Mouse (Mus musculus): ENCODE results near the gene Slc2a9. TPM values are rescaled to one million over a fixed set of nuclear protein-coding genes. Genes with fewer than 3 reads are reported as not detected.

Gene Slc2a9
- total and polyA plus RNA-seq, 3 experiments: 0.50 to 4.2 (median 3.5) TPM

DNA sequence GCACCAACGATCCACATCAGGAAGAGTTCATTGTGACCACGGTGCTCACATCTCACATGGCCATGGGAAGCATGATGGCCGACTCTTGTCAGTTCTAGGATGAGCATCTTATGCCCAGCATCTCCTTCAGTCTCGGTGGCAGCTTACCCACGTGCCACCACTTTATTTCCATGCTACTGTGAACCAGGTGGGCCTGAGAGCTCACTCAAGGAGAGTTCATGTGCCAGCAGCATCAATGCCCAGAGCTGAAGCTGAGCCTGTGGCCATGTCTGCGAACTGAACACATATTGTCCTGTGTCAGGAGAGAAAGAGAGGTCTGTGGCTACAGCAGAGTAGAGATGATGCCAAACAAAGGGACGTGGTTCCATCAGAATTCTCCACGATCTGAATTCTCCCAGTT, 53.3 kb downstream of the Slc2a9 start:
- peaks cover 3% of the 10 kb centered on the region for H3K36me3 ChIP-seq (replicated peaks)
- no peaks in the 10 kb centered on the region for H3K9me3 ChIP-seq (replicated peaks)
- ATAC-seq (ENCODE audit: extremely low read depth, insufficient number of reproducible peaks, low FRiP score, poor library complexity, severe bottlenecking) (no peak), DNase-seq (ENCODE audit: low spot score) (no peak)
- peaks cover 5% of the 10 kb centered on the region; the same call in 1 of the 2 replicates for H3K27me3 ChIP-seq (ENCODE audit: insufficient read depth, low read length)
- H3K4me3 ChIP-seq (ENCODE audit: low read depth, low read length): no peak overlapping the region
- TF ChIP-seq TAL1 (conservative IDR thresholded peaks at IDR 0.05; ENCODE audit: low read depth, low read length) (no peak), GATA2 (IDR thresholded peaks at IDR 0.05; ENCODE audit: borderline replicate concordance, low read depth, low read length) (no peak)
- H3K4me1 ChIP-seq (ENCODE audit: insufficient read depth, low read depth, low read length): no peaks in the 10 kb centered on the region

DNA sequence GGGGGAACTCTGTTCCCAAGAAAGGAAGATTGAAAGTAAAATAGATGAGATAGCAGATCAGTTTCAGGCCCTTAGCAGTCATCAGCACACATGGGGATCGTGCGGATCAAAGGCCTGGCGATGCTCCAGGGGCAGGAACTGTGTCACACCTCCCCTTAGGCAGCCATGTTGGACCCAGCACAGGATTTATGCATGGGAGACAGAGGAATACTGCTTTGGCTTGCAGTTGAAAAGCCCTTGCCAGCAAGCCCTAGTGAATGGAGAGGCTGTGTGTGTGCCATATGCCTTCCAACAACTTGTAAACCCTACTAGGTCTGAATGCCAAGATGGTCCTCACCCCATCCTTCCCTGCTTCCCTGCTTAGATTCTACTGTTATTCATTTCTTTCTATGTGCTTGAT, 54.8 kb downstream of the Slc2a9 start:
- no peaks in the 10 kb centered on the region for H3K4me1 ChIP-seq (ENCODE audit: insufficient read depth, low read depth, low read length)
- H3K9me3 ChIP-seq (replicated peaks): no peaks in the 10 kb centered on the region
- H3K27me3 ChIP-seq (ENCODE audit: insufficient read depth, low read length): peaks cover 5% of the 10 kb centered on the region; the same call in 1 of the 2 replicates
- H3K4me3 ChIP-seq (ENCODE audit: low read depth, low read length): no peak overlapping the region
- peaks cover 3% of the 10 kb centered on the region for H3K36me3 ChIP-seq (replicated peaks)
- DNase-seq (ENCODE audit: low spot score): no peak
- no peak for ATAC-seq (ENCODE audit: extremely low read depth, insufficient number of reproducible peaks, low FRiP score, poor library complexity, severe bottlenecking)
- TF ChIP-seq GATA1 (IDR thresholded peaks at IDR 0.05; ENCODE audit: borderline replicate concordance, low read length) (no peak), CTCF (IDR thresholded peaks at IDR 0.05; ENCODE audit: low read depth, low read length) (no peak), POLR2AphosphoS5 (IDR thresholded peaks at IDR 0.05; ENCODE audit: insufficient replicate concordance, low read depth, low read length) (no peak), TAL1 (conservative IDR thresholded peaks at IDR 0.05; ENCODE audit: low read depth, low read length) (no peak), GATA2 (IDR thresholded peaks at IDR 0.05; ENCODE audit: borderline replicate concordance, low read depth, low read length) (no peak)

- ATAC-seq (ENCODE audit: extremely low read depth, insufficient number of reproducible peaks, low FRiP score, poor library complexity, severe bottlenecking) (no peak), DNase-seq (ENCODE audit: low spot score) (no peak)
- Histone ChIP-seq H3K4me1 (ENCODE audit: insufficient read depth, low read depth, low read length) (no peaks in the 10 kb centered on the region), H3K36me3 (replicated peaks) (peaks cover 3% of the 10 kb centered on the region), H3K4me3 (ENCODE audit: low read depth, low read length) (no peak overlapping the region), H3K27me3 (ENCODE audit: insufficient read depth, low read length) (peaks cover 5% of the 10 kb centered on the region; the same call in 1 of the 2 replicates), H3K9me3 (replicated peaks) (no peaks in the 10 kb centered on the region)
- TF ChIP-seq GATA1 (IDR thresholded peaks at IDR 0.05; ENCODE audit: borderline replicate concordance, low read length) (no peak), GATA2 (IDR thresholded peaks at IDR 0.05; ENCODE audit: borderline replicate concordance, low read depth, low read length) (no peak), POLR2AphosphoS5 (IDR thresholded peaks at IDR 0.05; ENCODE audit: insufficient replicate concordance, low read depth, low read length) (no peak), TAL1 (conservative IDR thresholded peaks at IDR 0.05; ENCODE audit: low read depth, low read length) (no peak), CTCF (IDR thresholded peaks at IDR 0.05; ENCODE audit: low read depth, low read length) (no peak)
Measured at GRCm38 (mm10) chr5:38446316-38446975, 56.5 kb downstream of the Slc2a9 start.

- TF ChIP-seq POLR2AphosphoS5 (IDR thresholded peaks at IDR 0.05; ENCODE audit: insufficient replicate concordance, low read depth, low read length): no peak
- no peak for TF ChIP-seq CTCF (IDR thresholded peaks at IDR 0.05; ENCODE audit: low read depth, low read length)
- TF ChIP-seq GATA2 (IDR thresholded peaks at IDR 0.05; ENCODE audit: borderline replicate concordance, low read depth, low read length): no peak
- TF ChIP-seq TAL1 (conservative IDR thresholded peaks at IDR 0.05; ENCODE audit: low read depth, low read length): no peak
- no peak for TF ChIP-seq GATA1 (IDR thresholded peaks at IDR 0.05; ENCODE audit: borderline replicate concordance, low read length)
- Histone ChIP-seq H3K36me3 (replicated peaks) (peaks cover 3% of the 10 kb centered on the region), H3K9me3 (replicated peaks) (peaks cover 11% of the 10 kb centered on the region), H3K4me3 (ENCODE audit: low read depth, low read length) (no peak overlapping the region), H3K27me3 (ENCODE audit: insufficient read depth, low read length) (0 out of 2 replicates have a peak, but pooled peaks cover 3% of the 10 kb centered on the region), H3K4me1 (ENCODE audit: insufficient read depth, low read depth, low read length) (no peaks in the 10 kb centered on the region)
- DNase-seq (ENCODE audit: low spot score) (no peak), ATAC-seq (ENCODE audit: extremely low read depth, insufficient number of reproducible peaks, low FRiP score, poor library complexity, severe bottlenecking) (no peak)
Measured at GRCm38 (mm10) chr5:38441088-38441839, 61.7 kb downstream of the Slc2a9 start.

DNA sequence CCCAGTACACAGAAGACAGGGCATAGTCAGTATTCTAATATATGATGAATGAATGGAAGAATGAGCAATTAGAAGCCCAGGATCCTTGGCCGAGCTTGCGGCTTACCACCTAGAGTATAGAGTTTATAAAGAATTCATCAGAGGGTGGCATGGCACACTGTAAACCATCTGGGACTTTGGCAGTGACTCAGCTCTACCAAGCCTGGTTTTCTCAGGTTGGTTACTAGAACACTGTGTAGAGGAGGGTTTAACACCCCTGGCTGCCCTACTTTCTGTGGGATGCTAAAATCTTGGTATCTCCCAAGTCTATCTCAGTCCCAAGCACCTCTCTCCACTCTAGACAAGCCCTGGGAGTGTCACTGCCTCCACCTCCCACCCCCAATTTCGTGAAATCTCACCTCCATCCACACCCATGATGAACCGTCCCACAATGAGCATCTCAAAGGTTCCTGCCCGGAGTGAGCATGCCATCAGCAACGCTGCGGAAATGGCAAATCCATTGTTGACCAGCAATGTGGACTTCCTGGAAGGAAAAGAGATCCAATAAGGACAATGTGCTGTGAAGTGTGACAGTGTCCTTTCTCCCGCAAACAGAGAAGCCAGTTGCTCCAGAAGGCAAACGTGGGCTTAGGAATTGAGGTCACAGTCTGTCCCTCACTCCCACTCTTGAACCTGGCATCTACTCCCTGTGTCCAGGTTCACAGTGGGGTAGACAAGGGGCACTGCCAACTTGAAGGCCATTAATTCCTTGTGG, 62.5 kb downstream of the Slc2a9 start:
- Histone ChIP-seq H3K9me3 (replicated peaks) (peaks cover 11% of the 10 kb centered on the region), H3K36me3 (replicated peaks) (peaks cover 3% of the 10 kb centered on the region), H3K4me1 (ENCODE audit: insufficient read depth, low read depth, low read length) (no peaks in the 10 kb centered on the region), H3K27me3 (ENCODE audit: insufficient read depth, low read length) (peaks cover 3% of the 10 kb centered on the region; the same call in 1 of the 2 replicates), H3K4me3 (ENCODE audit: low read depth, low read length) (no peak overlapping the region)
- no peak for TF ChIP-seq GATA2 (IDR thresholded peaks at IDR 0.05; ENCODE audit: borderline replicate concordance, low read depth, low read length)
- no peak for TF ChIP-seq GATA1 (IDR thresholded peaks at IDR 0.05; ENCODE audit: borderline replicate concordance, low read length)
- TF ChIP-seq TAL1 (conservative IDR thresholded peaks at IDR 0.05; ENCODE audit: low read depth, low read length): no peak
- TF ChIP-seq POLR2AphosphoS5 (IDR thresholded peaks at IDR 0.05; ENCODE audit: insufficient replicate concordance, low read depth, low read length): no peak
- TF ChIP-seq CTCF (IDR thresholded peaks at IDR 0.05; ENCODE audit: low read depth, low read length): no peak
- DNase-seq (ENCODE audit: low spot score) (no peak), ATAC-seq (ENCODE audit: extremely low read depth, insufficient number of reproducible peaks, low FRiP score, poor library complexity, severe bottlenecking) (no peak)

DNA sequence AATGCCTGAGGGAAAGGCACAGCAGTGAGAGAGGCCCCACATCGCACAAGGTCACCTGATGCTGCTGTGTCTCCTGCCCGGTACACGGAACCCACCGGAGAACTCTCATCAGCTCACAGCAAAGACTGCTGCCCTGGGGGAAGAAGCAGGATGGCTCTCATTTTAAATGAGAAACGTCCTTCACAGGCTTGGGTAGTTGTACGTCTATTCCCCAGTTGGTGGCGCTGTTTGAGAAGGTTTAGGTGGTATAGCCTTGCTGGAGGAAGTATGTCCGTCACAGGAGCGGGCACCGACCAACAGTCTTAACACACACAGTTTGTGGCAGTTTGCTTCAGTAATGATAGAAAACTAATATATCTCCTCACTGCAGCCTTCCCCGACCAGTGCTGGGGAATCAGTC, 66.3 kb downstream of the Slc2a9 start:
- Histone ChIP-seq H3K4me1 (ENCODE audit: insufficient read depth, low read depth, low read length) (no peaks in the 10 kb centered on the region), H3K9me3 (replicated peaks) (peaks cover 11% of the 10 kb centered on the region), H3K27me3 (ENCODE audit: insufficient read depth, low read length) (peaks cover 11% of the 10 kb centered on the region; the same call in 1 of the 2 replicates), H3K36me3 (replicated peaks) (peaks cover 3% of the 10 kb centered on the region), H3K4me3 (ENCODE audit: low read depth, low read length) (no peak overlapping the region)
- TF ChIP-seq GATA1 (IDR thresholded peaks at IDR 0.05; ENCODE audit: borderline replicate concordance, low read length): no peak
- TF ChIP-seq GATA2 (IDR thresholded peaks at IDR 0.05; ENCODE audit: borderline replicate concordance, low read depth, low read length): no peak
- no peak for TF ChIP-seq CTCF (IDR thresholded peaks at IDR 0.05; ENCODE audit: low read depth, low read length)
- TF ChIP-seq TAL1 (conservative IDR thresholded peaks at IDR 0.05; ENCODE audit: low read depth, low read length): no peak
- no peak for TF ChIP-seq POLR2AphosphoS5 (IDR thresholded peaks at IDR 0.05; ENCODE audit: insufficient replicate concordance, low read depth, low read length)
- ATAC-seq (ENCODE audit: extremely low read depth, insufficient number of reproducible peaks, low FRiP score, poor library complexity, severe bottlenecking) (no peak), DNase-seq (ENCODE audit: low spot score) (no peak)
